Mouse (Mus musculus): ENCODE measurements around the gene Rcc1. TPM values are rescaled to one million over a fixed set of nuclear protein-coding genes. Genes with fewer than 3 reads are reported as not detected.
A peak's percentile ranks its signal among the peaks of the same experiment; 100 is the strongest.
"Not testable (repeated sequence)": the region's sequence is repeated elsewhere in the genome, so short reads cannot be mapped to it uniquely, and the experiment has no call there.

Gene Rcc1
- polyA plus RNA-seq, 1 experiment from 2014 or later = 31.4 TPM

DNA sequence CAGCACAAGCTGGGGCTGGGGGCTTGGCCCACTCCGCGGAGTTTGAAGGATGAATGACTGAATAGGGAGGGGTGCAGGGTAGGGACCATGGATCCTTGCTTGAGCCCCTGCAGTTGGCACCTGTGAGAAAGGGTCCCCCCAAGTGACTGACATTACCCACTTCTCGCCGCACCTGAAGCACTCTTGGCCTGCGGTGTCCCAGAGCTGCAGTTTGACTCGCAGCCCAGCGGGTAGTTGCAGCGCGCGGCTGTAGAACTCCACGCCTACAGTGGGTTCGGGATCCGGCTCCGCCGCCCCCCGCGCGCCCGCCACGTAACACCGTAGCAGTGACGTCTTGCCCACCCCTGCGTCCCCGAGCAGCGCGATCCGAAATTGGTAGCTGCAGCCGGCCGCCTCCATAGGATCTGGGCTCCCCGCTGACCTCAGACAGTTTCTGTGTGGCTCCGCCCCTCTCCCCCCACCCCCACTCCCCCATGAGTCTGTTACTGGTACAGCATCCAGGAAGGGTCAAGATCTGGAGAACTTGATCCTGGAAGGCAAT lies 50.4 kb downstream of the Rcc1 start, which contains the start of gene Rab42:
Gene Rab42, minus strand, starts transcription at position 447 of the 541 bp plus-strand sequence.
- ChIA-PET CTCF (no interaction called here), POLR2A (no interaction called here)
- no peak for DNase-seq (ENCODE audit: low read depth, low spot score)
- TF ChIP-seq CTCF (IDR thresholded peaks at IDR 0.05) = no peak
- no peak for ATAC-seq
- H3K27me3 ChIP-seq = no peaks in the 10 kb centered on the region
- in situ Hi-C loops (cut with MboI; ENCODE audit: low pct_unique_long_range_greater_than_20kb) = loop anchor here (5.0 kb wide), 1 partner anchor 109 kb away; no protein-coding TSS in a partner anchor

DNA sequence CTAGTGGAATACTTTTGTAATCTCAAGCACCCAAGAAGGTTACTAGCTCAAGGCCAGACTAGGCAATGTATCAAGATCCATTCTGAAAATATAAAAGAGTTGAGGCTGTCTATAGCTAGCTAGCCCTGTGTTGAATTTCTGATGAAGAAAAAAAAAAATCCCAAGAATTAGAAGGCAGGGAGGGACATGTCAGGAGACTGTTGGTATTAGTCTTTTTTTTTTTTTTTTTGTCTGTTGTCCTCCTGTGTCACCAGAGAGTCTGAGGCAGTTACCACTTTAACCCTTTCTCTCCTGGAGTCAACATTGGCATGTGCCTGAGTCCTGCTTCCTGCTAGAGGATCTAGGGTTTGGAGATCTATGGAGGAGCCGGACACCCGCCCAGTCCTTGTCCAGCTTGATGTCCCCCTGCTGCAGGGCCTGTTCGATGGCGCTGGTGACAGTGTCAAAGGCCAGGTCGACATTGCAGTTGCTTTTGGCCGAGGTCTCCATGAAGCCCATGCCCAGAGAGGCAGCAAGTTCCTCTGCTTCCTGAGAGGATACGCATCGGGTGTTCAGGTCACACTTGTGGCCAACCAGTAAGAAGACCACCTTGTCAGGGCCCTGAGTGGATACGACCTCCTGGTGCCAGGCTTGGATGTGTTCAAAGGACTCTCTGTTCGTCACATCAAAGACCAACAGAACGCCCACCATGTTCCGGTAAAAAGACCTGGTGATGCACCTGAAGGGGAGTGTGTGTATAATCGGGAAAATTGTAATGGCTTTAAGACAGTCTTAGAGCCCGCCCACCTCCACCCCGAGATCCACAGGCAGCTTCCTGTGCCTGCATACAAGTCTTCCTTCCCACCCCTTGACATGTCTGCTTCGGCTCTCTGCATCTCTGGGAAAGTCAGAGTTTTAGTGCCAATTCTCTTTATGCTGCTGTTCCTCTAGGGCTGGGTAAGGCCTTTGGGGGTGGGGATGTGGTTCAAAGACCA lies 51.2 kb downstream of the Rcc1 start:
- POLR2A ChIA-PET = no interaction called here

DNA sequence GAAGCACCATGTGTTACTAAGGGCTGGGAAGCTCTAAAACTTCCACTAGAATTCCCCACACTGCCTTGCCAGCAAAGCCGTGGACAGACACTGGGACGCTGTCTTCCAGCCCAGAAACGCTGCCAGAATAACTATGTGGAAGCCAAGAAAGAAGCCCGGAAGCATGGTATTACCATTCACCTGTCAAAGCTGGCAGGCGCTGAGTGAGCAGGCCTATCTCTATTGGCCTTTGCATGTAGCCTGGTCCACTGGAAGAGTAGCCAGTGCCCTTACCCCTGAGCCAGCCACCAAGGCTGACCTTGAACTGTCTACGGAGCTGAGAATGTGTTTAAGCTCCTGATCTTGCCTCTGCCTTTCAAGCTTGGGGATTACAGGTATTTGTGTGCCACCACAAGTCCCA lies 51.9 kb downstream of the Rcc1 start:
- H3K27me3 ChIP-seq = no peaks in the 10 kb centered on the region
- DNase-seq (ENCODE audit: low read depth, low spot score) (no peak), ATAC-seq (no peak)
- no peak for TF ChIP-seq CTCF (IDR thresholded peaks at IDR 0.05)
- CTCF ChIA-PET = no interaction called here
- POLR2A ChIA-PET = no interaction called here
- in situ Hi-C loops (cut with MboI; ENCODE audit: low pct_unique_long_range_greater_than_20kb) = loop anchor here (5.0 kb wide), 1 partner anchor 111 kb away; no protein-coding TSS in a partner anchor

More for the DNA sequence above, 51.2 kb downstream of the Rcc1 start:
- CTCF ChIA-PET = no interaction called here
- ATAC-seq (no peak), DNase-seq (ENCODE audit: low read depth, low spot score) (no peak)
- in situ Hi-C loops (cut with MboI; ENCODE audit: low pct_unique_long_range_greater_than_20kb) = loop anchor here (5.0 kb wide), 1 partner anchor 110 kb away; no protein-coding TSS in a partner anchor
- TF ChIP-seq CTCF (IDR thresholded peaks at IDR 0.05) = no peak
- no peaks in the 10 kb centered on the region for H3K27me3 ChIP-seq

DNA sequence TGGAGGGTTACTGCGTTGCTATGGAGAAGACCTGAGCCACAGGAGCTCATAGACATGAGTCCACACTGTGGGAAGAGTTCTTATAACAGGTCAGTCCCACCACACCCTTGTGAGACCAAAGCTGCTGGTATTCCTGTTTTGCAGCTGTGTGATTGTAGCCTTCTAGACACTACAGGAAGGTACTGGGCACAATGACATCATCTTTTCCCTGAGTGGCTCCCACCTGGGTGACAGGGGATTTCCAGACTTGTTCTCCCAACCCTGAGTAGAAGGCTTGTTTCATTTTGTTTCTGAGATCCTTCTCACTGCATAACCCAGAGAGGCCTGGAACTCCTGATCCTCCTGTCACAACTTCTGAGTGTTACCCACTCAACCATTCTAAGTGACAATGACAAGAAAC lies 53.6 kb downstream of the Rcc1 start:
- H3K27me3 ChIP-seq = no peaks in the 10 kb centered on the region
- ChIA-PET CTCF (interaction anchor here (1.7 kb wide), 1 partner anchor 10 kb away, joined by 4 read pairs; no protein-coding TSS in a partner anchor), POLR2A (no interaction called here)
- TF ChIP-seq CTCF (IDR thresholded peaks at IDR 0.05) = no peak
- DNase-seq (ENCODE audit: low read depth, low spot score) (no peak), ATAC-seq (no peak)
- in situ Hi-C loops (cut with MboI; ENCODE audit: low pct_unique_long_range_greater_than_20kb) = loop anchor here (5.0 to 10.0 kb wide), 2 partner anchors 112 to 215 kb away; partner anchors contain the start of gene Sesn2

DNA sequence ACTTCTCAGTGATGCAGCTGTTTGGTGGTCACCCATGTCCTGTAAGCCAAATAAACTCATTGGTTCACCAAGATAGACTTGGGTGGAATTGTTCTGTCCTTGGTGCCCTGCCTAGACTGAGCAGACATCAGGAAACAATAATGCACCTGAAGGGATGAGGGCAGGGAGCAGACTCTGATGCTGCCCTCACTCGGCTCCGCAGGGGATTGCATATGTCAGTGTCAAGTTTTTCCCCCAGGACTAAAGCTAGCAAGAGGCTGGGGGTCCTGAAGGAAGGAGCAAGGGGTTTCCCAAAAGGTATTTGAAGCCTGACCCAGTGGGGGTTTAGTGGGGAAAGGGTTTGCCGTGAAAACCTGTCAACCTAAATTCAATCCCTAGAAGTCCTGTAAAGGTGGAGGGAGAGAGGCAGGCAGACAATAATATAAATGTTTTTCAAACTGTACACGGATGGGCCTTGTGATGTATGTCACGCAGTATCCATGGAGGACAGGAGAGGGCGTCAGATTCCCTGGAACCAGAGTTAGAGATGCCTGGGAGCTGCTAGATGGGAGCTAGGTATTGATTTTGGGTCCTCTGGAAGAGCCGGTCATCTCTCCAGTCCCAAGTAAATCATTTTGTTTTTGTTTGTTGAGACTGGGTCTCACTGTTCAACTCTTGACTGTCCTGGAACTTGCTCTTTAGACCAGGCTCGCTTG lies 57.6 kb downstream of the Rcc1 start:
- CTCF ChIA-PET = interaction anchor here (0.8 to 1.2 kb wide), 3 partner anchors 11 to 218 kb away, joined by 3 to 4 read pairs (median 3); no protein-coding TSS in a partner anchor
- peak; percentile 39 for TF ChIP-seq CTCF (IDR thresholded peaks at IDR 0.05)
- in situ Hi-C loops (cut with MboI; ENCODE audit: low pct_unique_long_range_greater_than_20kb) = loop anchor here (10.0 kb wide), 1 partner anchor 219 kb away; the partner anchor contains the start of gene Sesn2
- POLR2A ChIA-PET = no interaction called here
- ATAC-seq (no peak), DNase-seq (ENCODE audit: low read depth, low spot score) (no peak)
- H3K27me3 ChIP-seq = no peaks in the 10 kb centered on the region

DNA sequence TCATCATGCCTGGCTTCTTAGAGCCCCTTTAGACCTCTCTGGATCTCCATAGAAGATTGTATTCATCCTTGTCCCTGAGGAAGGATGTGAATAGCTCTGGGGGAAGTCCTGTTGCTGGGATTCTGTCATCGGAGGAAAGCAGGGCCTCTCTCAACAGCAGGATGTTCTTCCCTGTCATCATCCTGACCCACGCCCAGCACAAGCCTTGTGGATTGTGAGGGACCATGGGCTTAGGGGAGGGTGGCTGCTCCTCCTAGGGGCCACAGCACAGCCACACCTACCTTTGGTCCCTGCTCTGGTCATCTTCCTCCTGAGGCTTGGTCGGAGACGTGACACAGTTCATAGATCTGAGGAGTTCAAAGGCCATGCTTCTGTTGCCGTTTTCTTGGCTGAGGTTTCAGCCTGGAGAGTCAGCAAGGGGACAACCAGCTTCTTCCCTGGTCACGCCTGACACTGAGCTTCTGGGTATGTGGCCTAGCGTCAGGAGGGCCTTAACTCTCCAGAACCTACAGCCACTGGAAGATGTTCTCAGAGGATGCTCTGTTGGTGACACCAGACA lies 59.6 kb downstream of the Rcc1 start:
- H3K27me3 ChIP-seq = no peaks in the 10 kb centered on the region
- ATAC-seq (no peak), DNase-seq (ENCODE audit: low read depth, low spot score) (no peak)
- POLR2A ChIA-PET = interaction anchor here (1.0 kb wide), 1 partner anchor 19 kb away, joined by 3 read pairs; the partner anchor contains the start of gene Taf12
- in situ Hi-C loops (cut with MboI; ENCODE audit: low pct_unique_long_range_greater_than_20kb) = loop anchor here (10.0 kb wide), 1 partner anchor 221 kb away; the partner anchor contains the start of gene Sesn2
- CTCF ChIA-PET = interaction anchor here (0.9 kb wide), 1 partner anchor 16 kb away, joined by 3 read pairs; no protein-coding TSS in a partner anchor
- no peak for TF ChIP-seq CTCF (IDR thresholded peaks at IDR 0.05)

DNA sequence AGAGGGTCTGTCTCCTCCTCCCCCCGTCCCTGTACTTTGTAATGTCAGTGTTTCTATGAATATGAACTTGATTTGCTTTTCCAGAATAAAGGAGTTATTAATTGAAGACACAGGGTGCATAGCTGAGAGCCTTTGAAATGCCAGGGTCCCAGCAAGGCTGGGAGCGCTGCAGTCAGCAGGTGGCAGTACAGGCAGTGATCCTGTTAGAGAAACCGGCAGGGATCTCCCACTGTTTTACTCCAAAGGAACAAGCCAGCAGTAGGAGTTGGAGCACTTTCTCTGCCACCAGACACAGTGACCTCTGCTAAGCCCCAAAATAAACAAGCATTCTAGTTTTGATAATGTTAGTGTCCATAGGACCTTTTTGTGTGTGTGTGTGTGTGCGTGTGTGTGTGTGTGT lies 60.4 kb downstream of the Rcc1 start:
- H3K27me3 ChIP-seq = no peaks in the 10 kb centered on the region
- POLR2A ChIA-PET = no interaction called here
- CTCF ChIA-PET = interaction anchor here (1.2 kb wide), 1 partner anchor 14 kb away, joined by 6 read pairs; no protein-coding TSS in a partner anchor
- ATAC-seq = no peak
- in situ Hi-C loops (cut with MboI; ENCODE audit: low pct_unique_long_range_greater_than_20kb) = loop anchor here (10.0 kb wide), 1 partner anchor 222 kb away; the partner anchor contains the start of gene Sesn2
- TF ChIP-seq CTCF (IDR thresholded peaks at IDR 0.05) = peak; percentile 64
- no peak for DNase-seq (ENCODE audit: low read depth, low spot score)

DNA sequence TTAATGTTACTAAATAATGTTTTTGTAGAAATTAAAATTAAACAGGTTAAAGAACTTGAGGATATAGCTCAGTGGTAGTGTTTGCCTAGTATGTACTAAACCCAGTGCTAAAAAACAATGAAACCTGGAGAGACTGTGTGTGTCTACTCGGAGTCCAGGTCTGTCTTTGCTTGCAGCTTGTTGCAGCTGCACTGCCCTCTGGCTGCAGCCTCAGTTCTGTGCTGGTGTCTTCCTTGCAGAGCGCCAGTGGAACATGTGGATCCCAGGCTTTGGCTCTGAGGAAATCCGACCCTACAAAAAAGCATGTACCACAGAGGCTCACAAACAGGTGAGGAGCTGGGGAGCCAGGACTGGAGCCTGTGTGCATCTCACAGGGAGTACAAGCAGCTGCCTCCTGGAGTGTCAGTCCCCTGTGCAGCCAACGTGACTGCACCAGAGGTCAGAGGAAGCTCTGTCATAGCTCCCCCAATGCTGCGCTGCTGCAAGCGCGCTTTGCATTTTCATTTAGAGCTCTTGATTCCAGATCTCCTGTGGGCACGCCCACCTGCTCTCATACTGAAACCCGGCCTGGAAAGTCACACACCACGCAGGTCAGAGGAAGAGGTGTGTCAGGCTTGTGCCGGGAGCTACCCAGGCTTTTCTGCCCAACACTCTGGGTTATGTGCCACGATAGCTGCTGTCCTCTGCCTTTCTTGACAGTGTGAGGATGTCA lies 61.6 kb downstream of the Rcc1 start:
- no peak for DNase-seq (ENCODE audit: low read depth, low spot score)
- CTCF ChIA-PET = interaction anchor here (0.9 to 1.2 kb wide), 4 partner anchors 13 to 54 kb away, joined by 3 to 6 read pairs (median 4); no protein-coding TSS in a partner anchor
- H3K27me3 ChIP-seq = no peaks in the 10 kb centered on the region
- POLR2A ChIA-PET = interaction anchor here (1.6 kb wide), 1 partner anchor 17 kb away, joined by 4 read pairs; the partner anchor contains the start of gene Taf12
- ATAC-seq = no peak
- TF ChIP-seq CTCF (IDR thresholded peaks at IDR 0.05) = no peak
- in situ Hi-C loops (cut with MboI; ENCODE audit: low pct_unique_long_range_greater_than_20kb) = loop anchor here (10.0 kb wide), 1 partner anchor 223 kb away; the partner anchor contains the start of gene Sesn2

DNA sequence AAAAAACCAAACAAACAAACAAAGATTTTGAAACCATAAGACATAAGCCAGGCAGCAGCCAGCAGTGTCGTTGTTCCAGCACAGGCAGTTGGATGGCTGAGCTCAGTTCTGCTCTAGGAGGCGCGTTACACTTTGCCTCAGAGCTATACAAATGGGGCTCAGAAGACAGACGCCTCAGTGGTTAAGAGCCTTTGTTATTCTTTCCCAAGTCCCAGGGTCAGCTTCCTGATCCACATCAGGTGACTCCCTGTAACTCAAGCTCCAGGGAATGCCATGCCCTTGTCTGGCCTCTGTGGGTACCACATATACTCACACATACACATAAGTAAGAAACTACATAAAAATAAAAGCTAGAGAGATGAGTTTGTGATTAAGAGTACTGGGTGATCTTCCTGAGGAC lies 62.3 kb downstream of the Rcc1 start:
- ChIA-PET POLR2A (interaction anchor here (0.6 to 1.6 kb wide), 2 partner anchors 17 to 19 kb away, joined by 4 to 7 read pairs; partner anchors contain the start of gene Taf12), CTCF (interaction anchor here (0.9 to 1.0 kb wide), 2 partner anchors 26 to 54 kb away, joined by 3 read pairs; no protein-coding TSS in a partner anchor)
- DNase-seq (ENCODE audit: low read depth, low spot score) (no peak), ATAC-seq (no peak)
- TF ChIP-seq CTCF (IDR thresholded peaks at IDR 0.05) = no peak
- no peaks in the 10 kb centered on the region for H3K27me3 ChIP-seq
- in situ Hi-C loops (cut with MboI; ENCODE audit: low pct_unique_long_range_greater_than_20kb) = loop anchor here (10.0 kb wide), 1 partner anchor 224 kb away; the partner anchor contains the start of gene Sesn2

DNA sequence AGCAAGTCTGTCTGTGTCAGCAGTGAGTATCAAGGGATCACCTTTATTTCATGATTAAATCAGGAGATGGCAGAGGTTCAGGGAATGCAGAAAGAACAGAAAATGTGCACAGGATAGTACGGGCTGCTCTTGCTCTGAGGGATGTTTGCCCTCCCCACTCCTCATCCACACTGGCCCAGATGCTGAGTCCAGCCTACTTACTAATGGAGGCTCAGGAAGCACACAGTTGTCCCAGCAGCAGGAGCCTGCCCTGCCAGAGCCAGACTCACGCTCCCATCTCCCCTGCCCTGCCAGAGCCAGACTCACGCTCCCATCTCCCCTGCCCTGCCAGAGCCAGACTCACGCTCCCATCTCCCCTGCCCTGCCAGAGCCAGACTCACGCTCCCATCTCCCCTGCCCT lies 64.6 kb downstream of the Rcc1 start:
- DNase-seq (ENCODE audit: low read depth, low spot score); POLR2A ChIA-PET; in situ Hi-C loops (cut with MboI; ENCODE audit: low pct_unique_long_range_greater_than_20kb); H3K27me3 ChIP-seq; ATAC-seq; CTCF ChIA-PET: not testable (repeated sequence)

All from Patski (cell line).